Mouse (Mus musculus): ENCODE results near the gene Sec31a. TPM values are rescaled to one million over a fixed set of nuclear protein-coding genes. Genes with fewer than 3 reads are reported as not detected.

The Sec31a gene
- polyA plus RNA-seq, 1 experiment from 2014 or later, result 189 TPM

DNA sequence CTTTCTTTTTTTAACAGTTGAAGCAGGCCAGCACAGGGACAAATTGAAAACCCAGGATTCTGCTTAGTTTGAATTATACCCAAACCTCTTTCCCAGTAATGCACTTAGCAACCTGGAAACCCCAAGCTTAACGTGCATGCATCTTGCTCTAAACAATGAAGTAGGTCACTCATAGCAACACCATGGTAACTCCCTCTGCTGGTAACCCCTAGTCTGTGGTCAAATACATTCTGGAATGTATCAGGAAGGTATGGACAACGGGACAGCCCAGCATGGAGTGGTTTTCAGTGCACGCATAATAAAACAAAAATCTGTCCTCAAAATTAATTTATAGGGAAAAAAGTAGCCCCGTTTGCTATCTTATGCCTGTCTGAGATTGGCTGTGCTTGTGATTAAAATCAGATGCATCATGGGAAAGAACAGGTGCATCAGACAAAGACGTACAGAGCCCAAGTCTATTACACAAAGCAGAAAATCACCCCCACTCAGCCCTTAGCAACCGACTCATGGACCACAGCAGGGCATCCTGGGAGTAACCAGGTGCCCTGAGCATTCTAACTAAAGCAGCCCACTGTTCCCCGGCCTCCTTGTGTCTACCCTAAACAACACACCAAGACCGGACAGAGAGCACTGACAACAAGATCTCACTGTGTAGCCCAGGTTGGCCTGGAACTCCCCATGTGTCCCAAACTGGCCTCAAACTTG lies 83.6 kb downstream of the Sec31a start:
- no peak for ATAC-seq (ENCODE audit: insufficient read depth, low FRiP score)
- Histone ChIP-seq H3K27me3 (ENCODE audit: control insufficient read depth, insufficient read depth, low read length) (no peaks in the 10 kb centered on the region), H3K9me3 (replicated peaks; ENCODE audit: control insufficient read depth, low read length) (no peaks in the 10 kb centered on the region), H3K36me3 (ENCODE audit: control insufficient read depth, insufficient read depth, low read length) (no peaks in the 10 kb centered on the region), H3K4me2 (ENCODE audit: low read depth, low read length) (no peak overlapping the region), H3K27ac (ENCODE audit: low read length) (no peak overlapping the region), H3K9ac (ENCODE audit: low read length) (no peak overlapping the region), H3K4me1 (ENCODE audit: control insufficient read depth, insufficient read depth, low read length) (no peaks in the 10 kb centered on the region), H3K4me3 (replicated peaks; ENCODE audit: low read length) (no peak overlapping the region)
- WGBS, result 64% methylated on average over 8 of the region's 8 CpGs

DNA sequence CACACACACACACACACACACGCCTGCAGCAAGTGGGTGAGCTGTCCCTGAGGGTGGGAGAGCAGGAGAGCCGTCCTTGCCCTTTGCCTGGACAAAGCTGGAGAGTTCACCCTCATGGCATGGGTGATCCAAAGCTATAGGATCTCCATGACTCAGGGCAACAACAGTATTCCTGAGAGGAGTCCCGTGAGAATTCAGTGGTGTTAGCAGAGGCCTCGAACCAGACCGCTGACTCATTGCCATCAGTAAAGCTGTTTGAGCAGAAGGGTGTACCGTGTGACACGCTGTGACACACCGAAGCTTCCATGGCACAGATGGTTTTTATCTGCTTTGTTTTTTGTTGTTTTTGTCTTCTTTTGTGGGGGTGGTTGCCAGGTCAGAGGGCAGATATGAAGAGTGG lies 84.4 kb downstream of the Sec31a start:
- WGBS, result 74% methylated on average over 8 of the region's 8 CpGs
- H3K4me1 ChIP-seq (ENCODE audit: control insufficient read depth, insufficient read depth, low read length), result no peaks in the 10 kb centered on the region
- H3K4me2 ChIP-seq (ENCODE audit: low read depth, low read length), result no peak overlapping the region
- H3K9me3 ChIP-seq (replicated peaks; ENCODE audit: control insufficient read depth, low read length), result no peaks in the 10 kb centered on the region
- H3K9ac ChIP-seq (ENCODE audit: low read length), result no peak overlapping the region
- no peak overlapping the region for H3K4me3 ChIP-seq (replicated peaks; ENCODE audit: low read length)
- no peak overlapping the region for H3K27ac ChIP-seq (ENCODE audit: low read length)
- H3K36me3 ChIP-seq (ENCODE audit: control insufficient read depth, insufficient read depth, low read length), result no peaks in the 10 kb centered on the region
- no peaks in the 10 kb centered on the region for H3K27me3 ChIP-seq (ENCODE audit: control insufficient read depth, insufficient read depth, low read length)
- ATAC-seq (ENCODE audit: insufficient read depth, low FRiP score), result no peak

DNA sequence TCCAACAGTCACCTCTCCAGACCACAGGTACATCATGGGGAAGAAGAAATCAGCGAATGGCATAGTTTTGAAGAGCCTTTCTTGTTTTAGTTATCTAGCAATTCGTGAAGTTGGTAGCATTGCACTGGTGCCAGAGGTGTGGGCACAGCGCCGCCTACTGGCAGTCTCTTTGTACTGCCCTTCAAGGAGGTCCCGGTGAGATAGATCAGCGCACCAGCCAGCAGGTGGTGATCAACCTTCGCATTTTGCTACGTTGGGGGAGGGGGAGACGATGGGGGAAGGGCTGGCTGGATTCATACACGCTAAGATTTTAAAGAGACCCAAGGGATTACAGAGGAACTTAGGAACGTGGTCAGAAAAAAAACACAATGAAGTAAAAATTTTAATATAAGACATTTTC lies 94.0 kb downstream of the Sec31a start:
- H3K4me2 ChIP-seq (ENCODE audit: low read depth, low read length), result no peak overlapping the region
- no peaks in the 10 kb centered on the region for H3K36me3 ChIP-seq (ENCODE audit: control insufficient read depth, insufficient read depth, low read length)
- no peak overlapping the region for H3K9ac ChIP-seq (ENCODE audit: low read length)
- no peak overlapping the region for H3K27ac ChIP-seq (ENCODE audit: low read length)
- 2% methylated on average over 11 of the region's 11 CpGs for WGBS
- H3K4me3 ChIP-seq (replicated peaks; ENCODE audit: low read length), result no peak overlapping the region
- no peaks in the 10 kb centered on the region for H3K9me3 ChIP-seq (replicated peaks; ENCODE audit: control insufficient read depth, low read length)
- ATAC-seq (ENCODE audit: insufficient read depth, low FRiP score), result peak; percentile 77; the same call in 1 of the 2 replicates
- H3K27me3 ChIP-seq (ENCODE audit: control insufficient read depth, insufficient read depth, low read length), result no peaks in the 10 kb centered on the region
- no peaks in the 10 kb centered on the region for H3K4me1 ChIP-seq (ENCODE audit: control insufficient read depth, insufficient read depth, low read length)

DNA sequence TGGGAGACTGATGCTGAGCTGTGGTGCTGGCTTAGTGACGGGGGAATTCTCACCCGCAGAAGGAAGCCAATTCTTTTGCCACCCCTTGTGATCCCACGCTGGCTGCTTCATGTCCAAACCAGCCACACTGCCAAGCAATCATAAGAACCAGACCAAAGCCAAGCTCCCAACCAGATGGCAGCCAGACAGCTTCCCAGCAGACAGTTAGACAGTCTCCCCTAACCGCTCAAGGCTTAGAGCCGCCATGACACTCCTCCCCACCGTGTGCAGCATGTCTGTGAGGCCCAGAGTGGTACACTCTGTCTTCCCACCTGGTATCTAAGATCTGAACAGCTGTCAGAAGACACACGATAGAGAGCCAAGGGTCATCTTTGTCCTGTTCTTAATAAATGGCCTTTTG lies 98.2 kb downstream of the Sec31a start:
- H3K36me3 ChIP-seq (ENCODE audit: control insufficient read depth, insufficient read depth, low read length), result no peaks in the 10 kb centered on the region
- no peaks in the 10 kb centered on the region for H3K27me3 ChIP-seq (ENCODE audit: control insufficient read depth, insufficient read depth, low read length)
- ATAC-seq (ENCODE audit: insufficient read depth, low FRiP score), result no peak
- no peaks in the 10 kb centered on the region for H3K4me1 ChIP-seq (ENCODE audit: control insufficient read depth, insufficient read depth, low read length)
- no peak overlapping the region for H3K4me3 ChIP-seq (replicated peaks; ENCODE audit: low read length)
- no peaks in the 10 kb centered on the region for H3K9me3 ChIP-seq (replicated peaks; ENCODE audit: control insufficient read depth, low read length)
- 43% methylated on average over 7 of the region's 7 CpGs for WGBS
- no peak overlapping the region for H3K9ac ChIP-seq (ENCODE audit: low read length)
- no peak overlapping the region for H3K27ac ChIP-seq (ENCODE audit: low read length)
- H3K4me2 ChIP-seq (ENCODE audit: low read depth, low read length), result no peak overlapping the region

DNA sequence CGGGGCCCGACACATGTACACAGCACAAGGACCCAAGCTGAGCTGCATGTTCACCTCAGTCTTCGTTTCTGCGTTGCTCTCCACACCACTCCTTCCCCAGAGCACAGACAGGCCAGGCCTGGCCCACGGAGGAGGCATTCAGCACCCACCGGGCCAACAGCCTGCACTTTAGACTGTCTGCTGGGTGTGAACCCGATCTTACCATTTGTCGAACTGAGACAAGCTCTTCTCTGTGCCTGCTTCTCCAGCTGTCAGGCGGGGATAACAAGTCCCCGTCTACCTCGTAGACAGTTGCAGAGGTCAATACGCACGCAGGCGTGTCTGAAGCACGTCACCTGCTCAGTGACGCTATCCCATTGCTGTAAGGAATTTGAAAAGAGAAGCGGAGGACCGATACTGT lies 99.0 kb downstream of the Sec31a start:
- ATAC-seq (ENCODE audit: insufficient read depth, low FRiP score), result no peak
- 46% methylated on average over 18 of the region's 18 CpGs for WGBS
- H3K4me3 ChIP-seq (replicated peaks; ENCODE audit: low read length), result no peak overlapping the region

DNA sequence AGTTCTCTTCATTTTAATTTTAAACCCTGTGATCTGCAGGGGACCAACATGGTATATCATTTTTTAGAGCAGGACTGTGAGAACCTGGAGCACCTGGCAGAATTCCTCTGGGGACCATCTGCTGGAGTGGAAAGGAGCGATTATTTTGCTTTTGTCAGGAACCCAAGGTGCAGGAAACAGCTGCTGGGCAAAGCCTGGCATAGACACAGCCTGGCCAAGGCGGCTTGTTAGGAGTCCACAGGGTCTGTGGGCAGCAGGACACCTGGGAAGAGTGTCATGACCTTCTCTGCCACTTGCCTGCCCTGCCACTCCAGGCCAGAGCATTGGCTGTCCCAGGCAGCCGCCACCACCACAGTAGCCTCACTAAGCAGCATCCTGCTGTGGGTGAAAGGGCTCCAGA lies 100.4 kb downstream of the Sec31a start:
- no peaks in the 10 kb centered on the region for H3K9me3 ChIP-seq (replicated peaks; ENCODE audit: control insufficient read depth, low read length)
- H3K27ac ChIP-seq (ENCODE audit: low read length), result no peak overlapping the region
- no peak for ATAC-seq (ENCODE audit: insufficient read depth, low FRiP score)
- no peak overlapping the region for H3K4me3 ChIP-seq (replicated peaks; ENCODE audit: low read length)
- WGBS, result 72% methylated on average over 3 of the region's 3 CpGs
- H3K9ac ChIP-seq (ENCODE audit: low read length), result no peak overlapping the region
- H3K36me3 ChIP-seq (ENCODE audit: control insufficient read depth, insufficient read depth, low read length), result no peaks in the 10 kb centered on the region
- H3K27me3 ChIP-seq (ENCODE audit: control insufficient read depth, insufficient read depth, low read length), result no peaks in the 10 kb centered on the region
- no peaks in the 10 kb centered on the region for H3K4me1 ChIP-seq (ENCODE audit: control insufficient read depth, insufficient read depth, low read length)
- no peak overlapping the region for H3K4me2 ChIP-seq (ENCODE audit: low read depth, low read length)

More for the DNA sequence above, 99.0 kb downstream of the Sec31a start:
- no peaks in the 10 kb centered on the region for H3K36me3 ChIP-seq (ENCODE audit: control insufficient read depth, insufficient read depth, low read length)
- no peaks in the 10 kb centered on the region for H3K27me3 ChIP-seq (ENCODE audit: control insufficient read depth, insufficient read depth, low read length)
- no peak overlapping the region for H3K9ac ChIP-seq (ENCODE audit: low read length)
- no peaks in the 10 kb centered on the region for H3K4me1 ChIP-seq (ENCODE audit: control insufficient read depth, insufficient read depth, low read length)
- H3K27ac ChIP-seq (ENCODE audit: low read length), result no peak overlapping the region
- no peak overlapping the region for H3K4me2 ChIP-seq (ENCODE audit: low read depth, low read length)
- H3K9me3 ChIP-seq (replicated peaks; ENCODE audit: control insufficient read depth, low read length), result no peaks in the 10 kb centered on the region

DNA sequence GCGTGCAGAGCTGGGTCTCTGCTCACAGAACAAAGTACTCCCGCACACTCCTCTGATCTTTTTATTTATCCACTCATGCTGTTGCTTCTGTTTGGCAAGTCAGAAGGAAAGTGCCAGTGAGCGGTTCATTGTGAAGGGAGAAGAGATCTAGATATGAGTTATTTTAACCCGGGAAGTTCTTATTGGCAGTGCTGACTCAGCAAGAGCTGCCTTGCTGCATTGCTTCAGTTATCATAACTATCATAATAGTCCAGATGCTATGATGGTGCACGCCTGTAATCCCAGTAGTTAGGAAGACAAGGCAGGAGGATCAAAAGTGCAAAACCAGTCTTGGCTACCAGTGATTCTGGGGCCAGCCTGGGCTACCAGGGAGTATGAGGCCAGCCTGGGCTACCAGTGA lies 103.6 kb downstream of the Sec31a start:
- Histone ChIP-seq H3K9ac (ENCODE audit: low read length) (no peak overlapping the region), H3K27ac (ENCODE audit: low read length) (no peak overlapping the region), H3K4me1 (ENCODE audit: control insufficient read depth, insufficient read depth, low read length) (no peaks in the 10 kb centered on the region), H3K36me3 (ENCODE audit: control insufficient read depth, insufficient read depth, low read length) (no peaks in the 10 kb centered on the region), H3K4me2 (ENCODE audit: low read depth, low read length) (no peak overlapping the region), H3K27me3 (ENCODE audit: control insufficient read depth, insufficient read depth, low read length) (no peaks in the 10 kb centered on the region), H3K9me3 (replicated peaks; ENCODE audit: control insufficient read depth, low read length) (no peaks in the 10 kb centered on the region), H3K4me3 (replicated peaks; ENCODE audit: low read length) (no peak overlapping the region)
- no peak for ATAC-seq (ENCODE audit: insufficient read depth, low FRiP score)
- WGBS, result 64% methylated on average over 5 of the region's 5 CpGs

Other genes with a start within 250 kb of the Sec31a start
- 11.3 and 12.7 TPM in 2 replicates for gene Lin54, start 84.4 kb upstream of the Sec31a start, polyA plus RNA-seq (2015; fragmentation: Nextera tagmentation; extraction: Ambion mirVana)
- gene Cops4, start 102.1 kb upstream of the Sec31a start, polyA plus RNA-seq (2015; fragmentation: Nextera tagmentation; extraction: Ambion mirVana), result 163 and 168 TPM in 2 replicates
- gene Plac8, start 156.0 kb upstream of the Sec31a start, polyA plus RNA-seq (2015; fragmentation: Nextera tagmentation; extraction: Ambion mirVana), result 226 and 255 TPM in 2 replicates